8 mouse cellular contexts compared by ENCODE assay signal in the genomic region with DNA sequence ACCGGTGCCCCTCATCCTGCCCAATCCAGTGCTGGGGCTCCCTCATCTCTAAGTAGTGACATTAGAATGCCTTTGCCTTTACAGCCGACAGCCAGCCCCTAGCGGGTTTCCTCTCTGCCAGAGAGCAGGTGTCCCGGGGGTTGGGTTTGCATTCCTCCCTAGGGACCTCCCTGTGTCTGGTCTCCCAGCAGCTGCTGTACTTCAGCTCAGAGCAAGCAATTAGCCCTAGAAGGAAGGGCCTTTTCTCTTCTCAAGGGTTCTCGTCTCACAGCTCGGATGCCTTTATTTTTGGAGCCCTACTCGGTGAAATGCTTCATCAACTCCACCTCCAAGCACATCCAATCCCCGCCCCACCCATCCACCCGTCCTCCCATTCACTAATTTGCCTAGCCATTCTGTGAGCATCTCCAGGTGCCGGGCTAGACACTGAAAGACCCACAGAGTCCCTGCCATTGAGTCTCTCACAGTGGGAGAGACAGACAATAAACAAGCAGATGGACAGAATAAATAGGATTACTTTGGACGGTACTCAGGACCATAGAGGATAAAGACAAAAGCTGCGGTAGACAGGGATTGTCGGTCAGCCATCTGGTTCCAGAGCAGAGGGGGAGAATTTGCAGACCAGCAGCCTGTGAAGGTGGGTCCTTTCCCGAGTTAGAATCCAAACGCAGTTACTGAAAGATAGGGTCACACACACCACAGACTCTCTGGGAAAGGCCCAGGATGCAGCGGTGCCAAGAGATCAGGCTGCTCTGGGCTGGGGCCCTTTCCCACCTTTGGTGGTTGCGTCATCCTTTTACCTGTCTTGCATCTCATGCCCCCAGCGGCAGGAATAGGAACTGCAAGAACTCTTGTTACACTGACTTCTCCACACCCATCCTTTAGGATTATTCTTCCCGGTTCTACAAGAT. TPM values are rescaled to one million over a fixed set of nuclear protein-coding genes. Genes with fewer than 3 reads are reported as not detected.
A peak's percentile ranks its signal among the peaks of the same experiment; 100 is the strongest.
DNase-seq lines count a peak whose midpoint lies in the region; ATAC-seq and TF ChIP-seq lines count a peak whose summit lies in the region.

No protein-coding gene starts in this region.

- no peaks in the 10 kb centered on the region for H3K36me3 ChIP-seq in forebrain, postnatal 0 days (ENCODE audit: insufficient read depth)
- no peaks in the 10 kb centered on the region for H3K36me3 ChIP-seq in neural tube, embryonic 13.5 days

- no peaks in the 10 kb centered on the region for H3K27me3 ChIP-seq in forebrain, postnatal 0 days (ENCODE audit: insufficient read depth, low read length)
- H3K27me3 ChIP-seq in neural tube, embryonic 13.5 days: no peaks in the 10 kb centered on the region

- H3K4me1 ChIP-seq in forebrain, postnatal 0 days (ENCODE audit: insufficient read depth): peaks cover 8% of the 10 kb centered on the region; the same call in 1 of the 2 replicates
- H3K4me1 ChIP-seq in neural tube, embryonic 13.5 days (replicated peaks): peaks cover 31% of the 10 kb centered on the region

- WGBS in forebrain, postnatal 0 days: 18% methylated on average over 19 of the region's 19 CpGs
- 22% methylated on average over 19 of the region's 19 CpGs for WGBS in neural tube, embryonic 13.5 days

- DNase-seq in gastrocnemius, postnatal 14 days: peak; percentile 33
- no peak for DNase-seq in gastrocnemius, postnatal 25 days
- DNase-seq in CD4-positive helper T cell, adult 2 months (ENCODE audit: low read depth, low spot score): peak; percentile 33
- peak; percentile 84 to 85 for DNase-seq in cerebellum, adult 18-20 months
- peak; percentile 64 for DNase-seq in forebrain, postnatal 0 days
- peak; percentile 66 to 73 for DNase-seq in left cerebral cortex, postnatal 25 days (ENCODE audit: low spot score in 2 of 2)
- peak; percentile 71 for DNase-seq in thymus, postnatal 4 days

- intact Hi-C loops in gastrocnemius, postnatal 14 days (cut with DNase I; ENCODE audit: low total_unique reads): no loop called here
- intact Hi-C loops in left cerebral cortex, postnatal 25 days (cut with DNase I): no loop called here

- no peak overlapping the region for H3K4me2 ChIP-seq in forebrain, postnatal 0 days (ENCODE audit: low read depth)
- H3K4me2 ChIP-seq in neural tube, embryonic 13.5 days: no peak overlapping the region

- 0 out of 2 replicates have a peak overlapping the region, but pooled peaks have one; percentile 36 for H3K27ac ChIP-seq in forebrain, postnatal 0 days (ENCODE audit: low read depth, low read length)
- H3K27ac ChIP-seq in neural tube, embryonic 13.5 days (replicated peaks): peak overlapping the region; percentile 25; the same call in 1 of the 2 replicates

- no peak overlapping the region for H3K4me3 ChIP-seq in forebrain, postnatal 0 days (ENCODE audit: low read depth, low read length)
- H3K4me3 ChIP-seq in neural tube, embryonic 13.5 days: no peak overlapping the region

- peak; percentile 36 for ATAC-seq in forebrain, postnatal 0 days
- no peak for ATAC-seq in neural tube, embryonic 13.5 days (ENCODE audit: low read depth)

- no peaks in the 10 kb centered on the region for H3K9me3 ChIP-seq in forebrain, postnatal 0 days (ENCODE audit: low read length)
- no peaks in the 10 kb centered on the region for H3K9me3 ChIP-seq in neural tube, embryonic 13.5 days

- peak; percentile 74 for TF ChIP-seq CTCF in forebrain, postnatal 0 days (IDR thresholded peaks at IDR 0.05; ENCODE audit: low read depth)

- no peak overlapping the region for H3K9ac ChIP-seq in forebrain, postnatal 0 days
- H3K9ac ChIP-seq in neural tube, embryonic 13.5 days: no peak overlapping the region

RNA-seq across cellular contexts. Expression of gene Cplx2, which starts 48.5 kb away (rescaled TPM):
- total RNA-seq in gastrocnemius, postnatal 14 days (2021): 1 to 10 TPM; 3.7 to 5.1 TPM
- total RNA-seq in gastrocnemius, postnatal 25 days (2021): 1 to 10 TPM; 1.3 to 1.7 TPM
- total RNA-seq in forebrain, postnatal 0 days (2014; rRNA removed): 98.4 and 102 TPM in 2 replicates
- polyA plus RNA-seq in forebrain, postnatal 0 days (2015; fragmentation: Nextera tagmentation; extraction: Ambion mirVana): 40.0 and 49.8 TPM in 2 replicates
- total RNA-seq in left cerebral cortex, postnatal 25 days (2021): 100 to 1,000 TPM; 714 to 786 TPM
- 13.8 and 14.7 TPM in 2 replicates for polyA plus RNA-seq in neural tube, embryonic 13.5 days (2015; fragmentation: Nextera tagmentation; extraction: Ambion mirVana)

Comparison
In these comparisons a context has a peak if more than half of its experiments do, and no peak if none do; other contexts are left out.
1. RNA of gene Cplx2, which starts 48.5 kb away (total RNA-seq): 714 to 786 TPM in left cerebral cortex, postnatal 25 days and 98.4 to 102 TPM in forebrain, postnatal 0 days; 3.7 to 5.1 TPM in gastrocnemius, postnatal 14 days and 1.3 to 1.7 TPM in gastrocnemius, postnatal 25 days; every median in the first group is over 10 times any median in the second.